Mouse (Mus musculus): Measurements from ENCODE around the gene Tmem9b. TPM values are rescaled to one million over a fixed set of nuclear protein-coding genes. Genes with fewer than 3 reads are reported as not detected.
A peak's percentile ranks its signal among the peaks of the same experiment; 100 is the strongest.

The Tmem9b gene
- polyA plus RNA-seq, 1 experiment from 2014 or later = 18.0 TPM

DNA sequence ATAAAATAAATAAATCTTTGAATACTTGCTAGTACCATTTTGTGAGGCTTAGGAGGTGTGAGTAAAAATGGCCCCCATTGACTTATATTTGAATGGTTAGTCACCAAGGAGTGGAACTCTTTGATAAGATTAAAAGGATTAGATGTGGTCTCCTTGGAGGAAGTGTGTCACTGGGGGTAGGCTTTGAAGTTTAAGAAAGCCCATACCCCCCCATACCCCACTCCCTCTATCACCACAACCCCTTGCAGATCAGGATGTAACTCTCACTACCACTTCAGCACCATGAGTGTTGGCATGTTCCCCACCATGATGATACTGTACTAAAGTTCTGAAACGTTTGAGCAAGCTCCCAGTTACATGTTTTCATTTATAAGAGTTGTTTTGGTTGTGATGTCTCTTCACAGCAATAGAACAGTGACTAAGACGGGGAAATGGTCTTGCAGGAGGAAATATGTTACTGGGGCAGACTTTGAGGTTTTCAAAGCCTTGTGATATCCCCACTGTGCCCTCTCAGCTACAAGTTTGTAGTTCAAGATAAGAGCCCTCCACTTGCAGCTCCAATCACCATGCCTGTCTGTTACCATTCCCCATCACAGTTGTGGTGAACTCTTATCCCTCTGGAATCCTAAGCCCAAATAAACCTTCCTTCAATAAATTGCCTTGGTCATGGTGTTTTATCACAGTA, 16.2 kb upstream of the Tmem9b start:
- Histone ChIP-seq H3K4me3 (no peak overlapping the region), H3K9me3 (replicated peaks) (no peaks in the 10 kb centered on the region), H3K27me3 (ENCODE audit: low read depth, poor library complexity, severe bottlenecking) (no peaks in the 10 kb centered on the region), H3K4me1 (no peaks in the 10 kb centered on the region), H3K36me3 (no peaks in the 10 kb centered on the region), H3K27ac (no peak overlapping the region)
- WGBS = 59% methylated on average over 2 of the region's 2 CpGs
- DNase-seq (ENCODE audit: low spot score) = no peak

DNA sequence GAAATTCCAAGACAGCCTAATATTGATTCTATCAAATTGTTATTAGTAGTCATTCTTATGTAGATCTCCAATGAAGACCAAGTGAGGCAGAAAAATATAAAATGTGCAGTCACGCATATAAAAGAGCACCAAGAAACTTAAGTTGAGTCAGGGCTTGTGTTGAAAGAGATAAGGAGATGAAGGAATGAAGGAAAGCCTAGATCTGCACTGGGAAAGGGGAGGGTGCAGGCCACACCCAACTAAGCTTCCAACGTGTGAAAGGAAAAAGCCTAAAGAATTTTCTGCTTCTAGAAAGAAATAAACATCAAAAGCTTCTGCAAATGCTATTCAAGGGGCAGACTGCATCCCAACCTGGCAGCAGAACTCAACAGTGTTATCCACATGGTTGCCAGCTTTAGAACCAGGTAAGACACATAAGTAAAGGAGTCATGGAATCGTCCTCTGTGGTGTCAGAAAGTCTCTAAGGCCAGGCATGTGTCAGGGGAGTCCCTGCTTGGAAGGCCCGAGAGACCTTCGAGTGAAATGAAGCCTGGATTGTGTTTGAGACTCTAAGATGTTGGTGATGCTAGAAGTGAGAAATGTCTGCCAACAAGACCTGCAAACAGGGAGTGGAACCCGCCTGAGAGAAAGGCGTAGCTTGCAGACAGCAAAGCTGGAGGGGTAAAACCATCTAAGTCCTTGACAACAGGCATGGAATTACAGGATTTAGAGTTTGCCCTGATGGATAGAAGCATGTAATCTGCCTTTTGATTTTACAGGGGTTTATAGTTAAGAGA, 15.1 kb upstream of the Tmem9b start:
- no peaks in the 10 kb centered on the region for H3K4me1 ChIP-seq
- H3K4me3 ChIP-seq = no peak overlapping the region
- no peak for DNase-seq (ENCODE audit: low spot score)
- no peak overlapping the region for H3K27ac ChIP-seq
- 86% methylated on average over 7 of the region's 7 CpGs for WGBS
- no peaks in the 10 kb centered on the region for H3K9me3 ChIP-seq (replicated peaks)
- H3K36me3 ChIP-seq = no peaks in the 10 kb centered on the region
- no peaks in the 10 kb centered on the region for H3K27me3 ChIP-seq (ENCODE audit: low read depth, poor library complexity, severe bottlenecking)

DNA sequence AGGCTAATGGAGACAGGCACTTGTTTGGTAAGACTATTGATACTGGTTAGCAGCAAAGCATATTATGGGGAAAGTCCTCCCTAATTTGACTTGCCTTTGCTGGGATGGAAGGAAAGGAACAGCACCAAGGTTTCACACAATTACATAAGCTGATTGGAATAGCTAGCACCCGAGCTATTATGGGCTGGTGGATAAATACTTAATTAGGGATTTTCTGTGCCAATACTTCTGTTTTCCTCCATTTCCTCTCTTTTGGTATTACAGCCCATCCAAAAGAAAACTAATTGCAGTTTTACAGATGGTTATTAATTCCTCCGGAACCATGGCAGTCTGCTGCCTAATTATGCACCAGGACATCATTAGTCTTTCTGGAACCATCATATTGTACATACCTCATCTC, 11.3 kb upstream of the Tmem9b start:
- Histone ChIP-seq H3K4me3 (no peak overlapping the region), H3K36me3 (no peaks in the 10 kb centered on the region), H3K4me1 (no peaks in the 10 kb centered on the region), H3K27me3 (ENCODE audit: low read depth, poor library complexity, severe bottlenecking) (no peaks in the 10 kb centered on the region), H3K27ac (no peak overlapping the region), H3K9me3 (replicated peaks) (no peaks in the 10 kb centered on the region)
- WGBS = 81% methylated on average over 2 of the region's 2 CpGs
- DNase-seq (ENCODE audit: low spot score) = no peak

DNA sequence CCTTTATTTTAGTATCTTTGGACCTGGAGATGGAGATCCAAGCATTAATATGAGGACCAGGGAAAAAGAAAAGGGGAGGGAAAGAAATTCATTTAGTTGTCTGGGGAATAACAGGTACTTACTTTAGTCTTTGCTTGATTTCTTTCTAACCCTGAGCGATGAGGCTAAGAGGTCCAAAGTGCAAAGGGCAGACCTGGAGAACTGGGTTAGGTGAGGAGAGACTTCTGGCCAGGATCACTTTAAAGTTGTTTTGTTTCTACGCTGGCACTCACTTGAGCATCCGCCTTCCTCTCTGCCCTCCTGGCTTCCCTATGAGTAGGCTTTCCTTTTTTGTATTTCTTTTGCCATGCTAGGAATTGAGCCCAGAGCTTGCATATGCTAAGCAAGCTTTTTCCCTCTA, 3.6 kb upstream of the Tmem9b start:
- no peak overlapping the region for H3K27ac ChIP-seq
- no peaks in the 10 kb centered on the region for H3K36me3 ChIP-seq
- H3K4me3 ChIP-seq = no peak overlapping the region
- H3K4me1 ChIP-seq = peaks cover 17% of the 10 kb centered on the region
- DNase-seq (ENCODE audit: low spot score) = no peak
- H3K27me3 ChIP-seq (ENCODE audit: low read depth, poor library complexity, severe bottlenecking) = no peaks in the 10 kb centered on the region
- 84% methylated on average over 3 of the region's 3 CpGs for WGBS
- no peaks in the 10 kb centered on the region for H3K9me3 ChIP-seq (replicated peaks)

DNA sequence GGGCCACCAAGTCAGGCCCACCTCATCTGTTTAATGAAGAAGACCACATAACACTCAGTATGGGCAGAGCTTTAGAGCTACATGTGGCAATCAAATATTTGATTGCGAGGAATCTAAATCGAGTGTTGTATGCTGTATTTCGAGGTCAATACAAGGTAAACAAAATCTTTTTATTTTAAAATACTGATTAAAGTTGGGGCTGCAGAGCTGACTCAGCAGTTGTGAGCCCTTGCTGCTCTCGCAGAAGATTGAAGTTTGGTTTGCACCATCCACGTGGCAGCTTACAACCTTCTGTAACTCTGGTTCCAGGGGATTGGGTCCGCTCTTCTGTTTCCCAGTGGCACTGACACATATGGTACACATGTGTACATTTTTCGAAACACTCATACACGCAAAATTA, 1.4 kb upstream of the Tmem9b start:
- Histone ChIP-seq H3K4me1 (peaks cover 17% of the 10 kb centered on the region), H3K4me3 (no peak overlapping the region), H3K36me3 (no peaks in the 10 kb centered on the region), H3K27ac (no peak overlapping the region), H3K9me3 (replicated peaks) (no peaks in the 10 kb centered on the region), H3K27me3 (ENCODE audit: low read depth, poor library complexity, severe bottlenecking) (no peaks in the 10 kb centered on the region)
- no peak for DNase-seq (ENCODE audit: low spot score)
- WGBS = 91% methylated on average over 8 of the region's 8 CpGs

DNA sequence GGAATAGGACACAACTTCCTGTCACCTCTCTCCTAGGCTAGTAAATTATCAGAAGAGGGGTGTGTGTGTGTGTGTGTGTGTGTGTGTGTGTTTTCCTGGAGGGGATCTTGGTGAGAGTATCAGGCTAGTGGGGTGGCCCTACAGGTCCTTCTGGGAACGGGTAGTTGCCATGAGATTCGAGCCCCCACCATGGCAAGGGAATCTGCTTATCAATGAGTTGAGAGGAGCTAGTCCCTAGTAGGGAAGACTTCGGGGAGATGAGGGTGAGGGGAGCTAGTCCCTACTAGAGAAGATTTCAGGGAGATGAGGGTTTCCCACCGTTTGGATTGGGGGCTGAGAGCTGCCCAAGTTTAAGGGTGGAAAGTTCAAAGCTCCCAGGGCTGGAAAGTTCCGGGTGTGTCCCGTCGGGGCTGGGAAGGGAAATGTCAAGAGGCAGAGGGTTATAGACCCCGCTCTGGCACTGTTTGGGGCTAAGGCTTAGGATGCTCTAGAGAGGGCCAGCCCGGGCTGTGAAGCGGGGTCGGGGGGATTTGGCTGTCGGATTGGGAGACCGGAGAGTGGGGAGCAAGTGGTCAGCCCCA, 1.2 kb downstream of the Tmem9b start:
- no peaks in the 10 kb centered on the region for H3K36me3 ChIP-seq
- H3K9me3 ChIP-seq (replicated peaks) = no peaks in the 10 kb centered on the region
- DNase-seq (ENCODE audit: low spot score) = no peak
- no peaks in the 10 kb centered on the region for H3K27me3 ChIP-seq (ENCODE audit: low read depth, poor library complexity, severe bottlenecking)
- peak overlapping the region; percentile 74 for H3K4me3 ChIP-seq
- H3K27ac ChIP-seq = peak overlapping the region; percentile 85
- WGBS = 4% methylated on average over 13 of the region's 13 CpGs
- H3K4me1 ChIP-seq = peaks cover 17% of the 10 kb centered on the region

DNA sequence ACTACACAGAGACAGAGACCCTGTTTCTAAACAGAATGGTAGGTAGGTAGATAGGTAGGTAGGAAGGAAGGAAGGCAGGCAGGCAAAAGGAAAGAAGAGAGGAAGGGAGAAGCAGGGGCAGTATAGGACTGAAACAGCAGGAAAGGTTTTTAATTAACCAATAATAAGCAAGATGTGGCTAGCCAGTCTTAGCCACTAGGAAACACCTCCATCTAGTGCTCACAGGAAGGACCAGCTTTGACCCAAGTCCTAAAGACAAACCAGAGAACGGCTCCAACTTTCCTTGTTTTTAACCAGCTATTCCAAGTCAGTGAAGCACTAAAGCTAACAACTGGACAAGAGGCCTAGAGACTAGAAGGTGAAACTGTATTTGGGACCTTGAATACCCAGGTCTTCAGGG, 4.9 kb downstream of the Tmem9b start:
- 71% methylated on average over 1 of the region's 1 CpGs for WGBS
- Histone ChIP-seq H3K36me3 (peaks cover 12% of the 10 kb centered on the region; the same call in 1 of the 2 replicates), H3K4me3 (no peak overlapping the region), H3K9me3 (replicated peaks) (no peaks in the 10 kb centered on the region), H3K4me1 (peaks cover 11% of the 10 kb centered on the region), H3K27ac (no peak overlapping the region), H3K27me3 (ENCODE audit: low read depth, poor library complexity, severe bottlenecking) (no peaks in the 10 kb centered on the region)
- no peak for DNase-seq (ENCODE audit: low spot score)

DNA sequence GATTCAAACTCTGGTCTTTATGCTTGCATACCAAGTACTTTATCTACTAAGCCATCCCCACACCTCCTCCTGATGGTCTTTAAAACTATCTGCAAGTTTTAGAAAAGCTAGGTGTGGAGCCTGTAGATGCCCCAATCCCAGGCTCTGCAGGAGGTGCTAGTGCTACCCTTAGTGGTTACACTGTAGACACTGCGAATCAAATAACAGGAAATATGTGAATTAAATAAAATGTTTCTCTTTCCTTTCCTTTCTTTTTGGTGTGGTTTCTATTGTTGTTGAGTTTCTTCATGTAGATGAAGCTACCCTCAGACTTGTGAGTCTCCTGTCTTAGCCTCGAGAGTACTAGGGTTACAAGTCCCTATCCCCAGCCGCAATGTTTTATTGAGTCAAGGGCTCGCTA, 11.0 kb downstream of the Tmem9b start:
- Histone ChIP-seq H3K27me3 (ENCODE audit: low read depth, poor library complexity, severe bottlenecking) (no peaks in the 10 kb centered on the region), H3K36me3 (peaks cover 12% of the 10 kb centered on the region; the same call in 1 of the 2 replicates), H3K4me3 (no peak overlapping the region), H3K4me1 (no peaks in the 10 kb centered on the region), H3K27ac (no peak overlapping the region), H3K9me3 (replicated peaks) (no peaks in the 10 kb centered on the region)
- DNase-seq (ENCODE audit: low spot score) = no peak
- WGBS = 89% methylated on average over 4 of the region's 4 CpGs

- Histone ChIP-seq H3K4me1 (no peaks in the 10 kb centered on the region), H3K27me3 (ENCODE audit: low read depth, poor library complexity, severe bottlenecking) (no peaks in the 10 kb centered on the region), H3K36me3 (peaks cover 12% of the 10 kb centered on the region; the same call in 1 of the 2 replicates), H3K4me3 (no peak overlapping the region), H3K9me3 (replicated peaks) (no peaks in the 10 kb centered on the region), H3K27ac (no peak overlapping the region)
- no peak for DNase-seq (ENCODE audit: low spot score)
- WGBS = 93% methylated on average over 1 of the region's 1 CpGs
Measured at GRCm38 (mm10) chr7:109741060-109741459, 11.6 kb downstream of the Tmem9b start.

- Histone ChIP-seq H3K4me3 (no peak overlapping the region), H3K27ac (no peak overlapping the region), H3K9me3 (replicated peaks) (no peaks in the 10 kb centered on the region), H3K36me3 (peaks cover 6% of the 10 kb centered on the region; the same call in 1 of the 2 replicates), H3K4me1 (no peaks in the 10 kb centered on the region), H3K27me3 (ENCODE audit: low read depth, poor library complexity, severe bottlenecking) (no peaks in the 10 kb centered on the region)
- no peak for DNase-seq (ENCODE audit: low spot score)
- WGBS = 92% methylated on average over 5 of the region's 5 CpGs
Measured at GRCm38 (mm10) chr7:109739822-109740370, 12.8 kb downstream of the Tmem9b start.

DNA sequence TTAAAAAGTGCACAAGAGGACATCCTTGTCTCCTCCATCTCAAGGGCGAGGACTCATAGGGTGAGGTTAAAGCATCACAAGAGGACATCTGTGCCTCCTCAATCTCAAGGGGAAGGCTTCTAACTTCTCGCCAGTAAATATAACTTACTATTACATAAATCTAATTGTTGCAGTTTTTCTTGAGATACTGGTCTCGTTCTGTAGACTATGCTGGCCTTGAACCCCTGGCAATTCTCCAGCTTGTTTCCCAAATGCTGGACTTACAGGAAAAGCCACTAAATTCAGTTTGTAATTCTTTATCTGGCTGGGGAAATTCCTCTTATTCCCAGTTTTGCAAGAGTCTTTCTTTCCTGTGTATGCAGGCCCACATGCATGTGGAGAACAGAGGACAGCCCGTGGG, 17.9 kb downstream of the Tmem9b start:
- no peaks in the 10 kb centered on the region for H3K9me3 ChIP-seq (replicated peaks)
- 96% methylated on average over 4 of the region's 4 CpGs for whole genome bisulfite sequencing

DNA sequence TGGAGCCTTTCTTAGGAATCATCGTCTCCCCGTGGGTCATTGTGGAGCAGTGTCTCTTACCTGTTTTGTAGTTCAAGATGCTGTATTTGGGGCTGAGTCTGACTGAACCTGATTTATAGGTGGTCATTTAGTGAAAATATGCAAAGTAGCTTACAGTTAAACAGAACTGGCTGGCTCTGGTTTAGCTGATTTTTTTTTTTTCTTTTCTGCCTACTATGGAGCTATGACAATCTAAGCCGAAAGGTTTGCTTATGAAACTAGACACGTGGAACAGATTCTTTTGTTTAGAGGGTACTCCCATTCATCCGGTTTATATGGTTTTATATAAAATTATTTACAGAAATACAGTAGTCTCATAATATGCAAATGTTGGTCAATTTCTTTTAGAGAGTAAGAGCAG, 21.0 kb downstream of the Tmem9b start, which contains the start of gene Ascl3:
Ascl3 (minus strand) TSS at position 101 of the 400 bp plus-strand sequence.
- Histone ChIP-seq H3K27ac (no peak within 1 kb of the TSS), H3K36me3 (no peaks in the 10 kb centered on the region), H3K4me1 (peaks cover 6% of the 10 kb centered on the region; the same call in 1 of the 2 replicates), H3K27me3 (ENCODE audit: low read depth, poor library complexity, severe bottlenecking) (no peaks in the 10 kb centered on the region), H3K4me3 (no peak within 1 kb of the TSS), H3K9me3 (replicated peaks) (no peaks in the 10 kb centered on the region)
- 88% methylated on average over 5 of the region's 5 CpGs for WGBS
- DNase-seq (ENCODE audit: low spot score) = no peak

More for the DNA sequence above, 17.9 kb downstream of the Tmem9b start:
- H3K27me3 ChIP-seq (ENCODE audit: low read depth, poor library complexity, severe bottlenecking) = no peaks in the 10 kb centered on the region
- no peak overlapping the region for H3K4me3 ChIP-seq
- no peak overlapping the region for H3K27ac ChIP-seq
- H3K4me1 ChIP-seq = peaks cover 6% of the 10 kb centered on the region; the same call in 1 of the 2 replicates
- H3K36me3 ChIP-seq = no peaks in the 10 kb centered on the region
- DNase-seq (ENCODE audit: low spot score) = no peak

DNA sequence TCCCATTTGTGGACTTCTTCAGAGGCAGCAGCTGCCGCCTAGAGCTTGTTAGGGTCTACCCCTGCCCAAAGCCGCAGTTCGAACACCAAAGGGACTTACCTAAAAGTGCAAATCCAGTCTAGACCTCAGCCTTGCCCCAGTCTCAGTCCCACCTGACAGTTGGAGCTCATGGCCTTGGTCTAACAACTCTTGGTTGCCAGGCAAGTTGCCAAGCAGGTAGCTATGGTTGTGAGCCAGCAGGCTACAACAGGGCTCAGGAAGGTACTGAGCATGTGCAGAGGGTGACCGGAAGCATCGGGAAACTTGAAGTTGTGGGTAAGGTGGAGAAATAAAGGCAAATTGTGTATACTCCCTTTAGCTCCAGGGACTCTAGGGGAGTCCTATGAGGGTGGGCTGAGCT, 29.0 kb downstream of the Tmem9b start, which contains the start of gene BC051019:
BC051019 (minus strand) TSS at position 154 of the 400 bp plus-strand sequence.
- Histone ChIP-seq H3K9me3 (replicated peaks) (no peaks in the 10 kb centered on the region), H3K4me3 (no peak within 1 kb of the TSS), H3K27ac (no peak within 1 kb of the TSS), H3K27me3 (ENCODE audit: low read depth, poor library complexity, severe bottlenecking) (no peaks in the 10 kb centered on the region), H3K36me3 (no peaks in the 10 kb centered on the region), H3K4me1 (no peaks in the 10 kb centered on the region)
- DNase-seq (ENCODE audit: low spot score) = no peak
- WGBS = 92% methylated on average over 5 of the region's 5 CpGs

Measured in limb, embryonic 10.5 days (tissue).